Mouse (Mus musculus): ENCODE results near the gene Dab1. TPM values are rescaled to one million over a fixed set of nuclear protein-coding genes. Genes with fewer than 3 reads are reported as not detected.

The Dab1 gene
- total RNA-seq, 2 experiments from 2014 or later, result 132 to 158 TPM

- DNase-seq (ENCODE audit: extremely low spot score in 1 of 2, low spot score in 1 of 2), result no peak
These were observed 719.2 kb downstream of the Dab1 start for GRCm38 (mm10) chr4:104338382-104338781.

- no peak for DNase-seq (ENCODE audit: extremely low spot score in 1 of 2, low spot score in 1 of 2)
These were observed 742.2 kb downstream of the Dab1 start for GRCm38 (mm10) chr4:104361345-104361744.

GRCm38 (mm10) chr4:104366491-104366890, 747.3 kb downstream of the Dab1 start:
- no peak for DNase-seq (ENCODE audit: extremely low spot score in 1 of 2, low spot score in 1 of 2)

- DNase-seq (ENCODE audit: extremely low spot score in 1 of 2, low spot score in 1 of 2), result peak; percentile 79 to 81
These were observed 748.0 kb downstream of the Dab1 start for GRCm38 (mm10) chr4:104366894-104367740.

- DNase-seq (ENCODE audit: extremely low spot score in 1 of 2, low spot score in 1 of 2), result peak in 1 of 2 experiments; percentile 27
These were observed 748.7 kb downstream of the Dab1 start for GRCm38 (mm10) chr4:104367741-104368411.

- DNase-seq (ENCODE audit: extremely low spot score in 1 of 2, low spot score in 1 of 2), result peak; percentile 58 to 63
These were observed 749.4 kb downstream of the Dab1 start for GRCm38 (mm10) chr4:104368561-104369021.

GRCm38 (mm10) chr4:104369091-104369490, 749.9 kb downstream of the Dab1 start:
- DNase-seq (ENCODE audit: extremely low spot score in 1 of 2, low spot score in 1 of 2), result no peak

- no peak for DNase-seq (ENCODE audit: extremely low spot score in 1 of 2, low spot score in 1 of 2)
These were observed 752.0 kb downstream of the Dab1 start for GRCm38 (mm10) chr4:104371136-104371535.

- DNase-seq (ENCODE audit: extremely low spot score in 1 of 2, low spot score in 1 of 2), result no peak
These were observed 755.0 kb downstream of the Dab1 start for GRCm38 (mm10) chr4:104374191-104374590.

- DNase-seq (ENCODE audit: extremely low spot score in 1 of 2, low spot score in 1 of 2), result no peak
These were observed 765.5 kb downstream of the Dab1 start for GRCm38 (mm10) chr4:104384704-104385103.

- no peak for DNase-seq (ENCODE audit: extremely low spot score in 1 of 2, low spot score in 1 of 2)
These were observed 766.1 kb downstream of the Dab1 start for GRCm38 (mm10) chr4:104385272-104385671.

- DNase-seq (ENCODE audit: extremely low spot score in 1 of 2, low spot score in 1 of 2), result no peak
These were observed 776.4 kb downstream of the Dab1 start for GRCm38 (mm10) chr4:104395515-104395914.

- DNase-seq (ENCODE audit: extremely low spot score in 1 of 2, low spot score in 1 of 2), result no peak
These were observed 776.9 kb downstream of the Dab1 start for GRCm38 (mm10) chr4:104396095-104396494.

- no peak for DNase-seq (ENCODE audit: extremely low spot score in 1 of 2, low spot score in 1 of 2)
These were observed 780.1 kb downstream of the Dab1 start for GRCm38 (mm10) chr4:104399106-104399730.

GRCm38 (mm10) chr4:104404099-104404498, 784.9 kb downstream of the Dab1 start:
- DNase-seq (ENCODE audit: extremely low spot score in 1 of 2, low spot score in 1 of 2), result no peak

- no peak for DNase-seq (ENCODE audit: extremely low spot score in 1 of 2, low spot score in 1 of 2)
These were observed 791.8 kb downstream of the Dab1 start for GRCm38 (mm10) chr4:104410922-104411321.

- DNase-seq (ENCODE audit: extremely low spot score in 1 of 2, low spot score in 1 of 2), result no peak
These were observed 796.3 kb downstream of the Dab1 start for GRCm38 (mm10) chr4:104415482-104415881.

GRCm38 (mm10) chr4:104418354-104418753, 799.2 kb downstream of the Dab1 start:
- DNase-seq (ENCODE audit: extremely low spot score in 1 of 2, low spot score in 1 of 2), result no peak

GRCm38 (mm10) chr4:104420983-104421680, 802.0 kb downstream of the Dab1 start:
- DNase-seq (ENCODE audit: extremely low spot score in 1 of 2, low spot score in 1 of 2), result no peak

- no peak for DNase-seq (ENCODE audit: extremely low spot score in 1 of 2, low spot score in 1 of 2)
These were observed 810.0 kb downstream of the Dab1 start for GRCm38 (mm10) chr4:104429127-104429526.
